Mouse (Mus musculus): ENCODE results near the gene Mmgt1. TPM values are rescaled to one million over a fixed set of nuclear protein-coding genes. Genes with fewer than 3 reads are reported as not detected.

Mmgt1 gene
- polyA plus RNA-seq (2012; rRNA removed; ENCODE audit: low replicate concordance), result 1.1 and 1.5 TPM in 2 replicates

GRCm38 (mm10) chrX:56597887-56598640 is at the start of gene Mmgt1:
TSS of gene Mmgt1 (minus strand) at chrX:56598069.

GRCm38 (mm10) chrX:56609623-56610317 is 11.9 kb upstream of the Mmgt1 start, which contains the start of gene Slc9a6:
TSS of gene Slc9a6 (plus strand) at chrX:56609757.

GRCm38 (mm10) chrX:56549506-56549905 is 48.4 kb downstream of the Mmgt1 start, which contains the start of gene Gm648:
TSS of gene Gm648 (minus strand) at chrX:56549606.

Other genes with a start within 250 kb of the Mmgt1 start
- gene Smim10l2a, start 223.5 kb downstream of the Mmgt1 start, polyA plus RNA-seq (2012; rRNA removed; ENCODE audit: low replicate concordance), result 0.06 and 1.1 TPM in 2 replicates
- gene Gm2174, start 150.1 kb downstream of the Mmgt1 start, polyA plus RNA-seq (2012; rRNA removed; ENCODE audit: low replicate concordance), result not detected in 2 replicates
- 0.68 and 2.9 TPM in 2 replicates for gene Ints6l, start 143.2 kb downstream of the Mmgt1 start, polyA plus RNA-seq (2012; rRNA removed; ENCODE audit: low replicate concordance)
- gene Gm10477, start 73.3 kb downstream of the Mmgt1 start, polyA plus RNA-seq (2012; rRNA removed; ENCODE audit: low replicate concordance), result not detected in 2 replicates
- gene Gm648, start 48.5 kb downstream of the Mmgt1 start, polyA plus RNA-seq (2012; rRNA removed; ENCODE audit: low replicate concordance), result not detected in 2 replicates
- 8.8 and 9.3 TPM in 2 replicates for gene Slc9a6, start 11.7 kb upstream of the Mmgt1 start, polyA plus RNA-seq (2012; rRNA removed; ENCODE audit: low replicate concordance)
- 25.6 and 71.5 TPM in 2 replicates for gene Fhl1, start 133.7 kb upstream of the Mmgt1 start, polyA plus RNA-seq (2012; rRNA removed; ENCODE audit: low replicate concordance)
- not detected in 2 replicates for gene Map7d3, start 224.3 kb upstream of the Mmgt1 start, polyA plus RNA-seq (2012; rRNA removed; ENCODE audit: low replicate concordance)

All from duodenum, adult 2 months (tissue).